Mouse (Mus musculus): Measurements from ENCODE around the gene Ddx27. TPM values are rescaled to one million over a fixed set of nuclear protein-coding genes. Genes with fewer than 3 reads are reported as not detected.

Ddx27 gene
- polyA plus RNA-seq (2016; fragmentation: Nextera tagmentation; extraction: Ambion mirVana): 68.6 and 77.0 TPM in 2 replicates

- Histone ChIP-seq H3K36me3 (peaks cover 35% of the 10 kb centered on the region), H3K4me1 (peaks cover 20% of the 10 kb centered on the region), H3K27ac (peak within 1 kb of the TSS; percentile 86), H3K9me3 (replicated peaks) (no peaks in the 10 kb centered on the region), H3K4me3 (peak within 1 kb of the TSS; percentile 79), H3K27me3 (ENCODE audit: low read depth, poor library complexity, severe bottlenecking) (no peaks in the 10 kb centered on the region)
- 3% methylated on average over 37 of the region's 37 CpGs for WGBS
- peak; percentile 97 for DNase-seq (ENCODE audit: low spot score)
Measured at GRCm38 (mm10) chr2:167014702-167015381, at the start of gene Ddx27. Gene Ddx27, plus strand, starts transcription at chr2:167015193.

- DNase-seq (ENCODE audit: low spot score): no peak
- Histone ChIP-seq H3K27me3 (ENCODE audit: low read depth, poor library complexity, severe bottlenecking) (no peaks in the 10 kb centered on the region), H3K4me3 (no peak overlapping the region), H3K9me3 (replicated peaks) (no peaks in the 10 kb centered on the region), H3K27ac (no peak overlapping the region), H3K4me1 (peaks cover 34% of the 10 kb centered on the region), H3K36me3 (peaks cover 5% of the 10 kb centered on the region; the same call in 1 of the 2 replicates)
- WGBS: 83% methylated on average over 1 of the region's 1 CpGs
Measured at GRCm38 (mm10) chr2:166973153-166973552, 41.8 kb upstream of the Ddx27 start.

- Histone ChIP-seq H3K27me3 (ENCODE audit: low read depth, poor library complexity, severe bottlenecking) (no peaks in the 10 kb centered on the region), H3K9me3 (replicated peaks) (no peaks in the 10 kb centered on the region), H3K36me3 (peaks cover 5% of the 10 kb centered on the region; the same call in 1 of the 2 replicates), H3K4me1 (peaks cover 34% of the 10 kb centered on the region), H3K27ac (no peak overlapping the region), H3K4me3 (no peak overlapping the region)
- no peak for DNase-seq (ENCODE audit: low spot score)
- 88% methylated on average over 6 of the region's 6 CpGs for WGBS
Measured at GRCm38 (mm10) chr2:166974177-166974872, 40.7 kb upstream of the Ddx27 start.

GRCm38 (mm10) chr2:166976356-166976755 is 38.6 kb upstream of the Ddx27 start:
- Histone ChIP-seq H3K27me3 (ENCODE audit: low read depth, poor library complexity, severe bottlenecking) (no peaks in the 10 kb centered on the region), H3K4me3 (no peak overlapping the region), H3K9me3 (replicated peaks) (no peaks in the 10 kb centered on the region), H3K36me3 (peaks cover 5% of the 10 kb centered on the region; the same call in 1 of the 2 replicates), H3K27ac (no peak overlapping the region), H3K4me1 (peaks cover 34% of the 10 kb centered on the region)
- no peak for DNase-seq (ENCODE audit: low spot score)
- 88% methylated on average over 3 of the region's 3 CpGs for WGBS

- no peaks in the 10 kb centered on the region for H3K27me3 ChIP-seq (ENCODE audit: low read depth, poor library complexity, severe bottlenecking)
- 81% methylated on average over 3 of the region's 3 CpGs for WGBS
- no peak for DNase-seq (ENCODE audit: low spot score)
- H3K9me3 ChIP-seq (replicated peaks): no peaks in the 10 kb centered on the region
- H3K4me1 ChIP-seq: peaks cover 34% of the 10 kb centered on the region
- no peak overlapping the region for H3K4me3 ChIP-seq
- H3K27ac ChIP-seq: no peak overlapping the region
- H3K36me3 ChIP-seq: peaks cover 12% of the 10 kb centered on the region; the same call in 1 of the 2 replicates
Measured at GRCm38 (mm10) chr2:166977490-166977889, 37.5 kb upstream of the Ddx27 start.

GRCm38 (mm10) chr2:166980161-166980560 is 34.8 kb upstream of the Ddx27 start:
- Histone ChIP-seq H3K27me3 (ENCODE audit: low read depth, poor library complexity, severe bottlenecking) (no peaks in the 10 kb centered on the region), H3K27ac (no peak overlapping the region), H3K9me3 (replicated peaks) (no peaks in the 10 kb centered on the region), H3K4me1 (peaks cover 22% of the 10 kb centered on the region), H3K36me3 (peaks cover 22% of the 10 kb centered on the region), H3K4me3 (no peak overlapping the region)
- 90% methylated on average over 2 of the region's 2 CpGs for WGBS
- DNase-seq (ENCODE audit: low spot score): no peak

- Histone ChIP-seq H3K27me3 (ENCODE audit: low read depth, poor library complexity, severe bottlenecking) (no peaks in the 10 kb centered on the region), H3K36me3 (peaks cover 24% of the 10 kb centered on the region; the same call in 1 of the 2 replicates), H3K4me1 (no peaks in the 10 kb centered on the region), H3K4me3 (no peak overlapping the region), H3K27ac (no peak overlapping the region), H3K9me3 (replicated peaks) (no peaks in the 10 kb centered on the region)
- DNase-seq (ENCODE audit: low spot score): no peak
- 82% methylated on average over 4 of the region's 4 CpGs for WGBS
Measured at GRCm38 (mm10) chr2:166983351-166983894, 31.6 kb upstream of the Ddx27 start.

GRCm38 (mm10) chr2:166990861-166991260 is 24.1 kb upstream of the Ddx27 start:
- no peak overlapping the region for H3K27ac ChIP-seq

GRCm38 (mm10) chr2:166991945-166992344 is 23.0 kb upstream of the Ddx27 start:
- DNase-seq (ENCODE audit: low spot score): no peak
- no peak overlapping the region for H3K4me3 ChIP-seq
- H3K27ac ChIP-seq: no peak overlapping the region
- peaks cover 13% of the 10 kb centered on the region; the same call in 1 of the 2 replicates for H3K36me3 ChIP-seq
- H3K9me3 ChIP-seq (replicated peaks): no peaks in the 10 kb centered on the region
- H3K27me3 ChIP-seq (ENCODE audit: low read depth, poor library complexity, severe bottlenecking): no peaks in the 10 kb centered on the region
- H3K4me1 ChIP-seq: peaks cover 37% of the 10 kb centered on the region

More at GRCm38 (mm10) chr2:166990861-166991260, 24.1 kb upstream of the Ddx27 start:
- Histone ChIP-seq H3K36me3 (peaks cover 13% of the 10 kb centered on the region; the same call in 1 of the 2 replicates), H3K4me3 (no peak overlapping the region), H3K4me1 (peaks cover 30% of the 10 kb centered on the region), H3K27me3 (ENCODE audit: low read depth, poor library complexity, severe bottlenecking) (no peaks in the 10 kb centered on the region), H3K9me3 (replicated peaks) (no peaks in the 10 kb centered on the region)
- no peak for DNase-seq (ENCODE audit: low spot score)
- WGBS: 86% methylated on average over 7 of the region's 7 CpGs

- Histone ChIP-seq H3K27ac (peak overlapping the region; percentile 97), H3K36me3 (0 out of 2 replicates have a peak, but pooled peaks cover 3% of the 10 kb centered on the region), H3K4me1 (peaks cover 37% of the 10 kb centered on the region), H3K4me3 (peak overlapping the region; percentile 81), H3K27me3 (ENCODE audit: low read depth, poor library complexity, severe bottlenecking) (no peaks in the 10 kb centered on the region), H3K9me3 (replicated peaks) (no peaks in the 10 kb centered on the region)
- 7% methylated on average over 28 of the region's 28 CpGs for WGBS
- DNase-seq (ENCODE audit: low spot score): peak; percentile 40
Measured at GRCm38 (mm10) chr2:166995021-166995795, 19.8 kb upstream of the Ddx27 start.

- Histone ChIP-seq H3K27ac (peak within 1 kb of the TSS; percentile 97), H3K4me1 (peaks cover 37% of the 10 kb centered on the region), H3K4me3 (peak within 1 kb of the TSS; percentile 81), H3K27me3 (ENCODE audit: low read depth, poor library complexity, severe bottlenecking) (no peaks in the 10 kb centered on the region), H3K36me3 (no peaks in the 10 kb centered on the region), H3K9me3 (replicated peaks) (no peaks in the 10 kb centered on the region)
- peak; percentile 97 for DNase-seq (ENCODE audit: low spot score)
- WGBS: under 1% methylated on average over 88 of the region's 88 CpGs
Measured at GRCm38 (mm10) chr2:166995796-166996532, 19.0 kb upstream of the Ddx27 start, which contains the start of gene Stau1. Gene Stau1, minus strand, starts transcription at chr2:166996299.

GRCm38 (mm10) chr2:166996533-166996894 is 18.5 kb upstream of the Ddx27 start:
- Histone ChIP-seq H3K4me3 (peak overlapping the region; percentile 81), H3K27me3 (ENCODE audit: low read depth, poor library complexity, severe bottlenecking) (no peaks in the 10 kb centered on the region), H3K36me3 (no peaks in the 10 kb centered on the region), H3K4me1 (peaks cover 38% of the 10 kb centered on the region), H3K27ac (peak overlapping the region; percentile 97), H3K9me3 (replicated peaks) (no peaks in the 10 kb centered on the region)
- DNase-seq (ENCODE audit: low spot score): no peak
- WGBS: 44% methylated on average over 8 of the region's 8 CpGs
